Mouse (Mus musculus): ENCODE data around the gene Utp4. TPM values are rescaled to one million over a fixed set of nuclear protein-coding genes. Genes with fewer than 3 reads are reported as not detected.

The Utp4 gene
- polyA plus RNA-seq, 1 experiment = 67.3 TPM

GRCm38 (mm10) chr8:106962322-106962721, 68.9 kb downstream of the Utp4 start:
- TF ChIP-seq MYOG (IDR thresholded peaks at IDR 0.05; ENCODE audit: control insufficient read depth, extremely low read depth, insufficient read length) = no peak
- no peak for TF ChIP-seq CEBPB (IDR thresholded peaks at IDR 0.05; ENCODE audit: low read depth)
- no peak for TF ChIP-seq FOSL1 (IDR thresholded peaks at IDR 0.05; ENCODE audit: insufficient read depth, low read length, poor library complexity, severe bottlenecking)
- TF ChIP-seq USF1 (IDR thresholded peaks at IDR 0.05; ENCODE audit: low read depth) = no peak
- no peak for TF ChIP-seq MYOD1 (IDR thresholded peaks at IDR 0.05; ENCODE audit: control insufficient read depth, insufficient read length, low read depth)
- no peak for TF ChIP-seq CTCF (IDR thresholded peaks at IDR 0.05; ENCODE audit: control insufficient read depth, insufficient read depth, insufficient read length)
- TF ChIP-seq MAX (IDR thresholded peaks at IDR 0.05) = no peak
- H3K36me3 ChIP-seq (ENCODE audit: control insufficient read depth, insufficient read depth) = no peaks in the 10 kb centered on the region

DNA sequence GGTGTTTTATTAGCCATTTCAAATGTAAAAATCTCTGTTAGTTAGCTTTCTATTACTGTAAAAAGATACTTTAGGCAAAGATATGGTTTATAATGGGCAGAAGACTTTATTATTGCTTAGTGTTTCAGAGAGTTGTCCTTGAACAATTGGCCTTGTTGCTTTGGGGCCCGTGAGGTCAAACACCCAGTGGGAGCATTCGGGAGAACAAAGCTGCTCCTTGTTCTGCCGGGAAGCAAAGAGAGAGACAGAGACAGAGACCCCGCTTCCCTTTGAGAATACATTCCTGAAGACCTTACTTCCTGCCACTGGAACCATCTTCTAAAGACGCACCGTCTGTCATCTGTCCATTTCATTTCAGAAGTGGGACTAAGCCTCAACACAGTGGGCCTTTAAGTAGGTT, 69.9 kb downstream of the Utp4 start:
- no peak overlapping the region for H3K4me3 ChIP-seq (ENCODE audit: insufficient read depth, poor library complexity, severe bottlenecking)
- H3K79me2 ChIP-seq (ENCODE audit: control insufficient read depth, insufficient read depth) = peaks cover 73% of the 10 kb centered on the region
- H3ac ChIP-seq (ENCODE audit: control insufficient read depth, insufficient read length, low read depth) = no peak overlapping the region
- no peaks in the 10 kb centered on the region for H3K27me3 ChIP-seq (ENCODE audit: control insufficient read depth, insufficient read depth, insufficient read length)
- TF ChIP-seq FOSL1 (IDR thresholded peaks at IDR 0.05; ENCODE audit: insufficient read depth, low read length, poor library complexity, severe bottlenecking) (no peak), MYOG (IDR thresholded peaks at IDR 0.05; ENCODE audit: control insufficient read depth, extremely low read depth, insufficient read length) (no peak), USF1 (IDR thresholded peaks at IDR 0.05; ENCODE audit: low read depth) (no peak), CTCF (IDR thresholded peaks at IDR 0.05; ENCODE audit: control insufficient read depth, insufficient read depth, insufficient read length) (no peak), MAX (IDR thresholded peaks at IDR 0.05) (no peak), CEBPB (IDR thresholded peaks at IDR 0.05; ENCODE audit: low read depth) (no peak), MYOD1 (IDR thresholded peaks at IDR 0.05; ENCODE audit: control insufficient read depth, insufficient read length, low read depth) (no peak)
- H3K36me3 ChIP-seq (ENCODE audit: control insufficient read depth, insufficient read depth) = no peaks in the 10 kb centered on the region
- peaks cover 24% of the 10 kb centered on the region for H3K79me3 ChIP-seq (ENCODE audit: low read depth)

More at GRCm38 (mm10) chr8:106962322-106962721, 68.9 kb downstream of the Utp4 start:
- H3K79me2 ChIP-seq (ENCODE audit: control insufficient read depth, insufficient read depth) = peaks cover 67% of the 10 kb centered on the region
- no peak overlapping the region for H3ac ChIP-seq (ENCODE audit: control insufficient read depth, insufficient read length, low read depth)
- H3K4me3 ChIP-seq (ENCODE audit: insufficient read depth, poor library complexity, severe bottlenecking) = no peak overlapping the region
- peaks cover 19% of the 10 kb centered on the region for H3K79me3 ChIP-seq (ENCODE audit: low read depth)
- no peaks in the 10 kb centered on the region for H3K27me3 ChIP-seq (ENCODE audit: control insufficient read depth, insufficient read depth, insufficient read length)

- Histone ChIP-seq H3K79me2 (ENCODE audit: control insufficient read depth, insufficient read depth) (peaks cover 69% of the 10 kb centered on the region), H3ac (ENCODE audit: control insufficient read depth, insufficient read length, low read depth) (no peak overlapping the region), H3K36me3 (ENCODE audit: control insufficient read depth, insufficient read depth) (peaks cover 4% of the 10 kb centered on the region), H3K79me3 (ENCODE audit: low read depth) (peaks cover 24% of the 10 kb centered on the region), H3K4me3 (ENCODE audit: insufficient read depth, poor library complexity, severe bottlenecking) (no peak overlapping the region), H3K27me3 (ENCODE audit: control insufficient read depth, insufficient read depth, insufficient read length) (no peaks in the 10 kb centered on the region)
- TF ChIP-seq MYOG (IDR thresholded peaks at IDR 0.05; ENCODE audit: control insufficient read depth, extremely low read depth, insufficient read length) = no peak
- no peak for TF ChIP-seq CEBPB (IDR thresholded peaks at IDR 0.05; ENCODE audit: low read depth)
- no peak for TF ChIP-seq MYOD1 (IDR thresholded peaks at IDR 0.05; ENCODE audit: control insufficient read depth, insufficient read length, low read depth)
- TF ChIP-seq USF1 (IDR thresholded peaks at IDR 0.05; ENCODE audit: low read depth) = no peak
- TF ChIP-seq MAX (IDR thresholded peaks at IDR 0.05) = no peak
- TF ChIP-seq CTCF (IDR thresholded peaks at IDR 0.05; ENCODE audit: control insufficient read depth, insufficient read depth, insufficient read length) = no peak
These were observed 71.1 kb downstream of the Utp4 start for GRCm38 (mm10) chr8:106964573-106964972.

GRCm38 (mm10) chr8:106969964-106970363, 76.5 kb downstream of the Utp4 start:
- Histone ChIP-seq H3K36me3 (ENCODE audit: control insufficient read depth, insufficient read depth) (peaks cover 4% of the 10 kb centered on the region), H3K27me3 (ENCODE audit: control insufficient read depth, insufficient read depth, insufficient read length) (no peaks in the 10 kb centered on the region), H3ac (ENCODE audit: control insufficient read depth, insufficient read length, low read depth) (no peak overlapping the region), H3K79me2 (ENCODE audit: control insufficient read depth, insufficient read depth) (peaks cover 81% of the 10 kb centered on the region), H3K4me3 (ENCODE audit: insufficient read depth, poor library complexity, severe bottlenecking) (no peak overlapping the region), H3K79me3 (ENCODE audit: low read depth) (peaks cover 22% of the 10 kb centered on the region)
- TF ChIP-seq MAX (IDR thresholded peaks at IDR 0.05) (no peak), CTCF (IDR thresholded peaks at IDR 0.05; ENCODE audit: control insufficient read depth, insufficient read depth, insufficient read length) (no peak), MYOG (IDR thresholded peaks at IDR 0.05; ENCODE audit: control insufficient read depth, extremely low read depth, insufficient read length) (no peak), USF1 (IDR thresholded peaks at IDR 0.05; ENCODE audit: low read depth) (no peak), CEBPB (IDR thresholded peaks at IDR 0.05; ENCODE audit: low read depth) (peak; percentile 47), FOSL1 (IDR thresholded peaks at IDR 0.05; ENCODE audit: insufficient read depth, low read length, poor library complexity, severe bottlenecking) (no peak), MYOD1 (IDR thresholded peaks at IDR 0.05; ENCODE audit: control insufficient read depth, insufficient read length, low read depth) (no peak)

DNA sequence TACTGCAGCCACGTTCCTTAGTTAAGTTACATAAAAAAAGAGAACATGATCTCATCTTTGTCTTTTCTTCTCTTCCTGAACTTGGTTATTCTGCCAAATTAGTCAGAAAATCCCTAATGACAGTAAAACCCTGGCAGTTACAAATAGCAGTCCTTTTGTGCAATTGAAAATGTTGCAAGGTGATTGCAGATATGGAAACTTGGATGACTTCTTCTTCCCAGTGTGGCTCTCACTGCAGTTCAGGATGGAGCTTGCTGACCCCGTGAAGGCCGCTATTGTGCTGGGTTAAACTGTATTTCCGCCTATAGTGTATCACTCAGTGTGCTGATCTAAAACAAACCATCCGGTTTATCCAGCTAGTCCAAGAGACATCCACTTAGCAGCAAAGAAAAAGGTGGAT, 78.5 kb downstream of the Utp4 start:
- Histone ChIP-seq H3K4me3 (ENCODE audit: insufficient read depth, poor library complexity, severe bottlenecking) (no peak overlapping the region), H3K36me3 (ENCODE audit: control insufficient read depth, insufficient read depth) (peaks cover 4% of the 10 kb centered on the region), H3K79me2 (ENCODE audit: control insufficient read depth, insufficient read depth) (peaks cover 84% of the 10 kb centered on the region), H3K27me3 (ENCODE audit: control insufficient read depth, insufficient read depth, insufficient read length) (no peaks in the 10 kb centered on the region), H3ac (ENCODE audit: control insufficient read depth, insufficient read length, low read depth) (no peak overlapping the region), H3K79me3 (ENCODE audit: low read depth) (peaks cover 28% of the 10 kb centered on the region)
- TF ChIP-seq MYOG (IDR thresholded peaks at IDR 0.05; ENCODE audit: control insufficient read depth, extremely low read depth, insufficient read length) = no peak
- TF ChIP-seq MAX (IDR thresholded peaks at IDR 0.05) = no peak
- no peak for TF ChIP-seq CEBPB (IDR thresholded peaks at IDR 0.05; ENCODE audit: low read depth)
- TF ChIP-seq CTCF (IDR thresholded peaks at IDR 0.05; ENCODE audit: control insufficient read depth, insufficient read depth, insufficient read length) = no peak
- TF ChIP-seq FOSL1 (IDR thresholded peaks at IDR 0.05; ENCODE audit: insufficient read depth, low read length, poor library complexity, severe bottlenecking) = no peak
- TF ChIP-seq USF1 (IDR thresholded peaks at IDR 0.05; ENCODE audit: low read depth) = no peak
- no peak for TF ChIP-seq MYOD1 (IDR thresholded peaks at IDR 0.05; ENCODE audit: control insufficient read depth, insufficient read length, low read depth)

Other genes with a start within 250 kb of the Utp4 start
- 7.3 TPM for gene Tango6, start 210.6 kb upstream of the Utp4 start, polyA plus RNA-seq (2012; fragmentation: generic; extraction: Trizol)
- 0.16 TPM for gene Has3, start 23.4 kb upstream of the Utp4 start, polyA plus RNA-seq (2012; fragmentation: generic; extraction: Trizol)
- gene Sntb2, start 42.1 kb downstream of the Utp4 start, polyA plus RNA-seq (2012; fragmentation: generic; extraction: Trizol) = 8.6 TPM
- 33.7 TPM for gene Vps4a, start 137.6 kb downstream of the Utp4 start, polyA plus RNA-seq (2012; fragmentation: generic; extraction: Trizol)
- gene Pdf, start 155.0 kb downstream of the Utp4 start, polyA plus RNA-seq (2012; fragmentation: generic; extraction: Trizol) = 27.2 TPM
- 20.1 TPM for gene Cog8, start 163.1 kb downstream of the Utp4 start, polyA plus RNA-seq (2012; fragmentation: generic; extraction: Trizol)
- gene Nip7, start 163.2 kb downstream of the Utp4 start, polyA plus RNA-seq (2012; fragmentation: generic; extraction: Trizol) = 119 TPM
- gene Tmed6, start 172.0 kb downstream of the Utp4 start, polyA plus RNA-seq (2012; fragmentation: generic; extraction: Trizol) = not detected
- 15.8 TPM for gene Terf2, start 202.9 kb downstream of the Utp4 start, polyA plus RNA-seq (2012; fragmentation: generic; extraction: Trizol)